Mouse (Mus musculus) CH12.LX (cell line): ENCODE data around the gene Bicd2. TPM values are rescaled to one million over a fixed set of nuclear protein-coding genes. Genes with fewer than 3 reads are reported as not detected.

Experiments
- DNase-seq: peaks from one replicate; pipeline ENCODE4 v3.0.0-alpha.2; 2013; ENCODE audit errors: extremely low read depth
- H3K27ac ChIP-seq: 2 replicates; pipeline ENCODE4 v1.5.1; 2012; ENCODE audit warnings: low read depth, mild to moderate bottlenecking, control low read depth, moderate library complexity; ENCODE audit not compliant: insufficient read depth
- H3K27me3 ChIP-seq: replicated peaks from 2 replicates; pipeline ENCODE3; 2012; ENCODE audit warnings: inconsistent platforms
- H3K36me3 ChIP-seq, 2 experiments: replicated peaks in 1 of 2; 2 replicates each; pipeline versions ENCODE3 to v1.6.1; 2012; ENCODE audit warnings: inconsistent platforms in 1 of 2, low read length in 1 of 2, mild to moderate bottlenecking in 1 of 2, mixed read lengths in 1 of 2, moderate library complexity in 1 of 2; ENCODE audit not compliant: control insufficient read depth in 1 of 2, insufficient read depth in 1 of 2
- H3K4me1 ChIP-seq, 2 experiments: 2 replicates each; pipeline ENCODE4 v1.6.1; 2012; ENCODE audit warnings: inconsistent platforms in 1 of 2, moderate library complexity in 1 of 2; ENCODE audit not compliant: insufficient read depth in 2 of 2, control insufficient read depth in 1 of 2
- H3K4me2 ChIP-seq: 2 replicates; pipeline ENCODE4 v1.6.1; 2012; ENCODE audit warnings: low read depth, mild to moderate bottlenecking, control low read depth; ENCODE audit not compliant: poor library complexity, insufficient read depth, severe bottlenecking
- H3K4me3 ChIP-seq, 3 experiments: fragments of 150-350 bp in 1 of 3; sonication (generic) in 1 of 3; replicated peaks in 1 of 3; 2 replicates each; pipeline versions ENCODE3 to v1.5.1; 2011 to 2012; ENCODE audit warnings: low read depth in 2 of 3, low read length in 2 of 3, mild to moderate bottlenecking in 2 of 3, moderate library complexity in 2 of 3, control low read depth in 1 of 3, improper control_type of control experiment in 1 of 3, inconsistent platforms in 1 of 3, mixed read lengths in 1 of 3; ENCODE audit not compliant: poor library complexity in 1 of 3
- H3K79me2 ChIP-seq: replicated peaks from 2 replicates; pipeline ENCODE4 v1.6.1; 2012; ENCODE audit warnings: mild to moderate bottlenecking, moderate library complexity; ENCODE audit not compliant: control insufficient read depth, poor library complexity, insufficient read depth, severe bottlenecking; ENCODE audit errors: extremely low read depth
- H3K9ac ChIP-seq: 2 replicates; pipeline ENCODE4 v1.6.1; 2012; ENCODE audit warnings: low read depth, mild to moderate bottlenecking, control low read depth, moderate library complexity; ENCODE audit not compliant: insufficient read depth
- H3K9me3 ChIP-seq: replicated peaks from 2 replicates; pipeline ENCODE3; 2012; ENCODE audit warnings: low read length, inconsistent platforms, mixed read lengths
- BHLHE40 ChIP-seq: IDR thresholded peaks from 2 replicates; pipeline ENCODE4 v1.6.1; 2011; ENCODE audit warnings: mild to moderate bottlenecking, low read depth, low read length, improper control_type of control experiment
- CHD2 ChIP-seq: IDR thresholded peaks from 2 replicates; pipeline ENCODE4 v1.6.1; 2011; ENCODE audit warnings: low read length, improper control_type of control experiment
- ELF1 ChIP-seq: IDR thresholded peaks from 2 replicates; pipeline ENCODE4 v1.6.1; 2014; ENCODE audit warnings: low read depth, mild to moderate bottlenecking, inconsistent platforms, low read length, improper control_type of control experiment
- ETS1 ChIP-seq: conservative IDR thresholded peaks from 2 replicates; pipeline ENCODE4 v1.6.1; 2012; ENCODE audit warnings: low read depth, mild to moderate bottlenecking, inconsistent platforms, low read length, improper control_type of control experiment, moderate library complexity
- GABPA ChIP-seq: IDR thresholded peaks from 2 replicates; pipeline ENCODE4 v1.6.1; 2012; ENCODE audit warnings: low read depth, low read length, improper control_type of control experiment, inconsistent platforms; ENCODE audit not compliant: insufficient replicate concordance
- HCFC1 ChIP-seq: IDR thresholded peaks from 2 replicates; pipeline ENCODE4 v1.6.1; 2012; ENCODE audit warnings: low read depth, mild to moderate bottlenecking, inconsistent platforms, low read length, improper control_type of control experiment
- IRF4 ChIP-seq: IDR thresholded peaks from 2 replicates; pipeline ENCODE4 v1.6.1; 2014; ENCODE audit warnings: low read depth, mild to moderate bottlenecking, inconsistent platforms, low read length, improper control_type of control experiment
- JUN ChIP-seq: IDR thresholded peaks from 2 replicates; pipeline ENCODE4 v1.6.1; 2011; ENCODE audit warnings: low read depth, mild to moderate bottlenecking, low read length, improper control_type of control experiment, moderate library complexity; ENCODE audit not compliant: insufficient read depth
- KAT2A ChIP-seq: IDR thresholded peaks from 2 replicates; pipeline ENCODE4 v1.6.1; 2012; ENCODE audit warnings: low read length, improper control_type of control experiment, inconsistent platforms; ENCODE audit not compliant: insufficient replicate concordance
- MAFK ChIP-seq: IDR thresholded peaks from 2 replicates; pipeline ENCODE4 v1.6.1; 2011; ENCODE audit warnings: low read length, improper control_type of control experiment; ENCODE audit not compliant: insufficient replicate concordance
- MAX ChIP-seq: IDR thresholded peaks from 2 replicates; pipeline ENCODE4 v1.6.1; 2011; ENCODE audit warnings: low read length, improper control_type of control experiment
- MAZ ChIP-seq: IDR thresholded peaks from 2 replicates; pipeline ENCODE4 v1.6.1; 2012; ENCODE audit warnings: low read depth, mild to moderate bottlenecking, inconsistent platforms, low read length, improper control_type of control experiment, moderate library complexity
- MEF2A ChIP-seq: IDR thresholded peaks from 2 replicates; pipeline ENCODE4 v1.6.1; 2014; ENCODE audit warnings: low read depth, mild to moderate bottlenecking, inconsistent platforms, low read length, improper control_type of control experiment, borderline replicate concordance
- MXI1 ChIP-seq: IDR thresholded peaks from 2 replicates; pipeline ENCODE4 v1.6.1; 2011; ENCODE audit warnings: mild to moderate bottlenecking, low read depth, low read length, improper control_type of control experiment
- MYC ChIP-seq: IDR thresholded peaks from 2 replicates; pipeline ENCODE4 v1.6.1; 2011; ENCODE audit warnings: low read depth, mild to moderate bottlenecking, improper control_type of control experiment, low read length
- NELFE ChIP-seq: IDR thresholded peaks from 2 replicates; pipeline ENCODE4 v1.6.1; 2011; ENCODE audit warnings: low read depth, low read length, improper control_type of control experiment
- NRF1 ChIP-seq: IDR thresholded peaks from 2 replicates; pipeline ENCODE4 v1.6.1; 2014; ENCODE audit warnings: low read depth, mild to moderate bottlenecking, inconsistent platforms, low read length, improper control_type of control experiment, moderate library complexity
- POLR2A ChIP-seq: IDR thresholded peaks from 2 replicates; pipeline ENCODE4 v1.6.1; 2011; ENCODE audit warnings: low read depth, mild to moderate bottlenecking, improper control_type of control experiment, low read length
- POLR2AphosphoS2 ChIP-seq: IDR thresholded peaks from 2 replicates; pipeline ENCODE4 v1.6.1; 2011; ENCODE audit warnings: low read depth, low read length, improper control_type of control experiment
- SIN3A ChIP-seq: IDR thresholded peaks from 2 replicates; pipeline ENCODE4 v1.6.1; 2012; ENCODE audit warnings: low read length, improper control_type of control experiment, inconsistent platforms
- TBP ChIP-seq: conservative IDR thresholded peaks from 2 replicates; pipeline ENCODE4 v1.6.1; 2011; ENCODE audit warnings: low read depth, low read length, improper control_type of control experiment
- TCF12 ChIP-seq: IDR thresholded peaks from 2 replicates; pipeline ENCODE4 v1.6.1; 2014; ENCODE audit warnings: low read depth, mild to moderate bottlenecking, inconsistent platforms, low read length, improper control_type of control experiment
- UBTF ChIP-seq: IDR thresholded peaks from 2 replicates; pipeline ENCODE4 v1.6.1; 2012; ENCODE audit warnings: low read depth, mild to moderate bottlenecking, inconsistent platforms, low read length, improper control_type of control experiment, moderate library complexity
- USF1 ChIP-seq: IDR thresholded peaks from 2 replicates; pipeline ENCODE4 v1.6.1; 2014; ENCODE audit warnings: low read depth, mild to moderate bottlenecking, inconsistent platforms, low read length, improper control_type of control experiment
- ZC3H11A ChIP-seq: IDR thresholded peaks from 2 replicates; pipeline ENCODE4 v1.6.1; 2012; ENCODE audit warnings: low read depth, mild to moderate bottlenecking, inconsistent platforms, low read length, improper control_type of control experiment
- ZMIZ1 ChIP-seq: IDR thresholded peaks from 2 replicates; pipeline ENCODE4 v1.6.1; 2012; ENCODE audit warnings: low read depth, mild to moderate bottlenecking, inconsistent platforms, low read length, improper control_type of control experiment
- dilution Hi-C: fragments of 300-500 bp; cut with MboI; formaldehyde crosslinking; loops from 2 replicates; pipeline ENCODE4 v1.14.3; 2020; ENCODE audit warnings: low sequenced_read_pairs; ENCODE audit not compliant: extremely low pct_unique_long_range_greater_than_20kb, extremely low pct_ligation_motif_present
- in situ Hi-C: fragments of 300-500 bp; cut with MboI; formaldehyde crosslinking; loops from 3 replicates; pipeline ENCODE4 v1.14.3; 2019; ENCODE audit warnings: low sequenced_read_pairs, low pct_ligation_motif_present, low pct_unique_long_range_greater_than_20kb, mixed read lengths
- polyA plus RNA-seq: library from polyadenylated mRNA; unstranded; fragments of >175 nt; gene quantifications from 2 replicates; pipeline ENCODE4 v1.2.1, GENCODE M21; 2012; ENCODE audit warnings: low read depth; ENCODE audit not compliant: insufficient read length
- total RNA-seq, 2 experiments: library from RNA; depleted of rRNA; stranded (reverse); fragments of 300-350 nt in 1 of 2; fragments of >200 nt in 1 of 2; gene quantifications; 2 replicates each; pipeline ENCODE4 v1.2.3; 2012 to 2014

The Bicd2 gene
- total and polyA plus RNA-seq, 3 experiments = 16.9 to 26.5 (median 21.0) TPM

DNA sequence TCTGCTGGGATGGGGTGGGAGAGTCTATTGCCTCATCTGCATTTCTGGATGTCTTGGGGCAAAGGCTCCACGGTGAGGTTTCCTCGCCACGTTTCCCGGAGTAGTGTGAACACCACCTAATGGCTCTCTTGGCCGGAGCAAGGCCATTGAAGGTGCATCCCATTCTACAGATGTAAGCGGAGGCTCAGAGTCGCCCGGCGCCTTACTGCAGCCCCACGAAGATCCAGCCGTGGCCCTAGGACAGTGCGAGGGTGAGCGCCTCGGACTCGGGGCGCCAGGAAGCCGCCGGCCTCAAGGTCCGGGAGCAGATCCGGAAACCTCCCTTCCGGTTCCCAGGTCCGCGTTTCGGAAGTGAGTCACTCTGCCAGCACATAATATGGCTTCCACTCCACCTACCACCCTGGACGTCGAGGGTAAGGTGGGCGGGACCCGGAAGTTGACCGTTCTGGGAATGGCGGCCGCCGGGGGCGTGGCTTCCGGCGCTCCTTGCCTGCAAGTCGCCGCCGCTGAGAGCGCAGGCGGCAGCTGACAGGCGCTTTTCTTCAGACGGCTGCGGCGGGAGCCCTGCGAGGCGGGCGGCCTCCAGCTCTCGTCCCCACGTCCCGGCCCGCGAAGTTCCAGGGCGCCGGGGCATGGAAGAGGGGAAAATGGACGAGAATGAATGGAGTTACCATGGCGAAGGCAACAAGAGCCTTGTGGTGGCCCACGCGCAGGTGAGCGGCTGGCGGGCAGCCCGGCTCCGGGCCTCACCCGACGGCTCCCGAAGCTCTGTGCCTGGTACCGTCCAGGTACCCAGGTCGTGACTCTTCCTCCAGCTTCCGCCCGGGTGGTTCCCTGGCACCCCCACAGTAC, 79.6 kb downstream of the Bicd2 start, which contains the start of gene Ippk:
Gene Ippk, plus strand, starts transcription at position 496 of the 852 bp plus-strand sequence.
- peak within 1 kb of the TSS; percentile 91 to 96 (median 93) for H3K4me3 ChIP-seq
- H3K27ac ChIP-seq = no peak within 1 kb of the TSS
- in situ Hi-C loops (no loop called here), dilution Hi-C loops (no loop called here)
- H3K4me1 ChIP-seq = peaks cover 10 to 41% of the 10 kb centered on the region in 2 experiments; a peak in 2 of 4 replicates
- H3K4me2 ChIP-seq = peak within 1 kb of the TSS; percentile 64
- peak within 1 kb of the TSS; percentile 79 for H3K9ac ChIP-seq
- peaks cover 0 to 25% of the 10 kb centered on the region in 2 experiments for H3K36me3 ChIP-seq
- H3K79me2 ChIP-seq = peaks cover 15% of the 10 kb centered on the region
- H3K9me3 ChIP-seq = peaks cover 5% of the 10 kb centered on the region
- DNase-seq = peak; percentile 98
- TF ChIP-seq UBTF (peak; percentile 54; the same call in 1 of the 2 replicates), ZC3H11A (no peak), MYC (peak; percentile 87), TCF12 (peak; percentile 83), BHLHE40 (0 out of 2 replicates have a peak, but pooled peaks have one; percentile 15), MAZ (no peak), MAFK (no peak), JUN (no peak), MAX (peak; percentile 79), KAT2A (peak; percentile 98; the same call in 1 of the 2 replicates), GABPA (peak; percentile 59; the same call in 1 of the 2 replicates), ZMIZ1 (peak; percentile 84), POLR2AphosphoS2 (peak; percentile 88; the same call in 1 of the 2 replicates), ETS1 (no peak), CHD2 (no peak), IRF4 (peak; percentile 71), HCFC1 (peak; percentile 97), MEF2A (peak; percentile 43; the same call in 1 of the 2 replicates), NRF1 (peak; percentile 82), SIN3A (peak; percentile 69; the same call in 1 of the 2 replicates), USF1 (peak; percentile 5; the same call in 1 of the 2 replicates), POLR2A (peak; percentile 99), ELF1 (peak; percentile 97), MXI1 (peak; percentile 86), TBP (peak; percentile 80), NELFE (peak; percentile 94)
- H3K27me3 ChIP-seq = no peaks in the 10 kb centered on the region
